Mouse (Mus musculus): ENCODE measurements around the gene Aven. TPM values are rescaled to one million over a fixed set of nuclear protein-coding genes. Genes with fewer than 3 reads are reported as not detected.

Gene Aven
- polyA plus RNA-seq, 1 experiment from 2014 or later = 13.3 TPM

DNA sequence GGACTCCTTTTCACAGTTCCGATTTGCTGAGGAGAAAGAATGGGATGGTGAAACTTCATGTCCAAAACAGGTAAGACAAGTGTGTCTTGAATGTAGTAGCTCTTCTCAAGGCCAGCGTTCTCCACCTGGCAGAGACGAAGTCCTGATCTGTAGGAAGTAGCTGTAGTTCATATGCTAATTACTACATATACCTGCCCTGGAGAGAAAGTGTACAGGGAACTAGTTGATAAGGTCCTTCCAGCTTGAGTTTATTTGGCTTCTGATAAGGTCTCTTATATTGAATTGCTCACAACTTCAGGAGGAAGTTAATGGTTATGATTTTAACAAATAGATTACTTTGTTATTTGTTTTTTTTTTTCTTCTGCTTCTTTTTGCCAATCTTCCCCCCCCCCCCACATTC, 132.4 kb downstream of the Aven start:
- ATAC-seq = no peak
- ChIA-PET POLR2A (no interaction called here), CTCF (interaction anchor here (0.7 kb wide), 1 partner anchor 13 kb away, joined by 3 read pairs; no protein-coding TSS in a partner anchor)
- no peak for DNase-seq (ENCODE audit: low read depth, low spot score)
- no peaks in the 10 kb centered on the region for H3K27me3 ChIP-seq
- TF ChIP-seq CTCF (IDR thresholded peaks at IDR 0.05) = no peak
- in situ Hi-C loops (cut with MboI; ENCODE audit: low pct_unique_long_range_greater_than_20kb) = no loop called here

DNA sequence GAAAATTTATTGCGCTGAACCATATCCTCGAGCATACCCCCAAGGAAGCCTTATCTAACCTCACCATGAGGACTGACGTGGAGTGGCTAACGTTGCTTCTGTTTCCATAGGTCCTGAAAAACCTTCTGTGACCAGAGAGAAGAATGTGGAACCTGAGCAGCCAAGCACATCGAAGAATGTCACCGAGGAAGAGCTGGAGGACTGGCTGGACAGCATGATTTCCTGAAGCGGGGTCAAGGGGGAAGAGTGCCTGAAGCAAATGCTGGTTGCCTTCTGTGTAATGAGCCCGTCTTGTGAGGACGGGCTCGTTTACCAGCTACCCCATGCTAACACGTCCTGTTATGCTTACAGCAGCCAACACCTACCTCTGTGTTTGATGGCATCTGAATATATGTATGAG, 137.9 kb downstream of the Aven start:
- POLR2A ChIA-PET = interaction anchor here (0.6 kb wide), 1 partner anchor 98 kb away, joined by 3 read pairs; no protein-coding TSS in a partner anchor
- CTCF ChIA-PET = no interaction called here
- DNase-seq (ENCODE audit: low read depth, low spot score) = no peak
- TF ChIP-seq CTCF (IDR thresholded peaks at IDR 0.05) = no peak
- ATAC-seq = no peak
- in situ Hi-C loops (cut with MboI; ENCODE audit: low pct_unique_long_range_greater_than_20kb) = no loop called here
- H3K27me3 ChIP-seq = no peaks in the 10 kb centered on the region

DNA sequence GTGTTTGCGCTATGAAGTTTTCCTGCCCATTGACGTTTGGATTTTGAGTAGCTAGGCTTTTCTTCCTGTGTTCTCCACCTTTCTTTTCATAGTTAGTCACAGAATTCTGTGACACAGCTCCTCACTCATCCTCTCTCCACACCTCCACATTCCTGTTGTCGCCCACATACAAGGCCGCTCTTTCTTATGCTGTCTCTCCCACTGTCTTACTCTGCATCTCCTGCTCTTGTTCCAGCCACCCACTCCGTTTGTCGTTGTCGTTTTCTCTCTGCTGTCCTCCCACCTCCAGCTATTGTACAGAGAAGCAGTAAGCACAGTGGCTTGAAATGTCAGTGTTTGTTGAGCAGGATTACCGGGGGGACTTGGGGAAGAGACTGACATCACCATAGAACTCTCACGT, 139.8 kb downstream of the Aven start:
- DNase-seq (ENCODE audit: low read depth, low spot score) = no peak
- POLR2A ChIA-PET = no interaction called here
- CTCF ChIA-PET = no interaction called here
- H3K27me3 ChIP-seq = no peaks in the 10 kb centered on the region
- ATAC-seq = no peak
- TF ChIP-seq CTCF (IDR thresholded peaks at IDR 0.05) = no peak
- in situ Hi-C loops (cut with MboI; ENCODE audit: low pct_unique_long_range_greater_than_20kb) = no loop called here

DNA sequence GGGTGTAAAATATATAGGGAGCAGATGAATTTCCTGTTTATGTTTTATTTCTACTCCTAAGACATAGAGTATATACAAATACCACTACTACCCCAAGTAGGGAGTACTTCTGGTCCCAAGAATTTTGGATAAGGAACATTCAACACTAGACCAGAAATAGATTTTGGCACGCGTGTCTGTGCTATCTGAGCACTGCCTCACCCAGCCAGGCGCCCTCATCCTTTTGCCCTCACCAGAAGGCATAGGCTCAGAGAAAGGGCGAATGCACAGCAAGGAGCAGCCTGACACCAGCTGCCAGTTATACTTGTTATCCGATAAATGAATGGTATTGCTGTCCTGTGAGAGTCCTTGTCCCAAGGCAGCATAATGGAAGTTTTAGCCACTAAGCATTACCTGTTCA, 144.4 kb downstream of the Aven start:
- TF ChIP-seq CTCF (IDR thresholded peaks at IDR 0.05) = no peak
- no peak for ATAC-seq
- ChIA-PET POLR2A (no interaction called here), CTCF (interaction anchor here (0.8 kb wide), 1 partner anchor 18 kb away, joined by 3 read pairs; no protein-coding TSS in a partner anchor)
- no peak for DNase-seq (ENCODE audit: low read depth, low spot score)
- no peaks in the 10 kb centered on the region for H3K27me3 ChIP-seq
- in situ Hi-C loops (cut with MboI; ENCODE audit: low pct_unique_long_range_greater_than_20kb) = no loop called here

DNA sequence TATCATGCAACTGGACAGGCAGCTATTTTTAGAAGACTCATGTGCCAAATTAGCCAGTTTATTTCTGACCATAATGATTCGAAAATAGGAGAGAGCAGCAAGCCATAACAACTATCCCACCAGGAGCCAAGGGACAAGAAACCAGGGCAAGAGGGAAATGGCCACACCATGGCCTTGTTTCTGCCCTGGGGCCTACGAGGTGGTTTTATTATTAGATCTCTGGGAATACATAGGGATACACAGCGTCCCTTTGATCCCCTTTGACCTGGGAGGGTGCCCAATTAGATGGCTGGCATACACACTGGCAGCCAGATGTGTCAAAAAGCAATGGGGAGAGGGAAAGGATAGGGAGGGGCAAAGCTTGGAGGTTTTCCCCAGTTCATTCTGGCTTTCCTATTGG, 161.1 kb downstream of the Aven start:
- H3K27me3 ChIP-seq = peaks cover 7% of the 10 kb centered on the region
- no peak for TF ChIP-seq CTCF (IDR thresholded peaks at IDR 0.05)
- DNase-seq (ENCODE audit: low read depth, low spot score) (no peak), ATAC-seq (no peak)
- ChIA-PET CTCF (no interaction called here), POLR2A (no interaction called here)
- in situ Hi-C loops (cut with MboI; ENCODE audit: low pct_unique_long_range_greater_than_20kb) = no loop called here

DNA sequence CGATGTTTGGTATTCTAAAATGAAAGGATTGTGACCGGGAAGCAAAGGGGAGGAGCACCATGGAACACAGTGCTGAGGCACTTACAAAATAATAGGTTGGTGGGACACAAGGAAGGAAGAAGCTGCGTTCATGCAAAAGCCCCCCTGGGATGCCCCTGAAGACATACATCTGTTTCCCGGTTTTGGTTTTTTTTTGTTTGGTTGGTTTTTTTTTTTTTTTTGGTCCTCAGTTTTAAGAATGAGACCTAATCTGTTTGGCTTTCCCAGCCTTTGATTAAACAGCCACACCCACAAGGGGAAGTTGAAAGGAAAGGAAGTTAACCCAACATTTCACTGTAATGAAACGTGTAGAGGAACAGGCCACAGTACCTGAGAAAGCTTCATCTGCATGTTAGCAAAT, 163.4 kb downstream of the Aven start:
- in situ Hi-C loops (cut with MboI; ENCODE audit: low pct_unique_long_range_greater_than_20kb) = no loop called here
- DNase-seq (ENCODE audit: low read depth, low spot score) = no peak
- TF ChIP-seq CTCF (IDR thresholded peaks at IDR 0.05) = no peak
- POLR2A ChIA-PET = no interaction called here
- no peak for ATAC-seq
- H3K27me3 ChIP-seq = peaks cover 8% of the 10 kb centered on the region
- CTCF ChIA-PET = no interaction called here

DNA sequence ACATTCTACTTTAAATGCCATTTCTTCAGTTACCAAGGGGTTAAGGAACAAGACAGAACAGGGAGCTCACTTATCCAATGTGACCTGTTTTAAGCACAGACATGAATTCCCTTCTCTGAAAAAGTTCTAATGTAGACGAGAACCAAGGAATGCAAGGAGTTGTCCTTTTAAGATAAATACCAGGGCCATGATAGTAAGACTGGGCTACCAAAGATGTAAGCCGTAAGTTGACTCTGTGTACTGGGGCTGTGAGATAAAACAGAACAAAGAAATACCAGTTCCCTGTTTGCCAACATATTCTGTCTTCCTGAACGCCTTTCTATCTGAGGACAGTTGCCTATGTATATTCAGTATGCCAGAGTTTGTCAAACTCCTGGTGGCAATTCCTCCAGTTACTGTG, 176.7 kb downstream of the Aven start:
- TF ChIP-seq CTCF (IDR thresholded peaks at IDR 0.05) = no peak
- ChIA-PET POLR2A (no interaction called here), CTCF (interaction anchor here (2.3 kb wide), 1 partner anchor 8 kb away, joined by 6 read pairs; no protein-coding TSS in a partner anchor)
- in situ Hi-C loops (cut with MboI; ENCODE audit: low pct_unique_long_range_greater_than_20kb) = no loop called here
- H3K27me3 ChIP-seq = peaks cover 12% of the 10 kb centered on the region
- DNase-seq (ENCODE audit: low read depth, low spot score) (no peak), ATAC-seq (no peak)

DNA sequence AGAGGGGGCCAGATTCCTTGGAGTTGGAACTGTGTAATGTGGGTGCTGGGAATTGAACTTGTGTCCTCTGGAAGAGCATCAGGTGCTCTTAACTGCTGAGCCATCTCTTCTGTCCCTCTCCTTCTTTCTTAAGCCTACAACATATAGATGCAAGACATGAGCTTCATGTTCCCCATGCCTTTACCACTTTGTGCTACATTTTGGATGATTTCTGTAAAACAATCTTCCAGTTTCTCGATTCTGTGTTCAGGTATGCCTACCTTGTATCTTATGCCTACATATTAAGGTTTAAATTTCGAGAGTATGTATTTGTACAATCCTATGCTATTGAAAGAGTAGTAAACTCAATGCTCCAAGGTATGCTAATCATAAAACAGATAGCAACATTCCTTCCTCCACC, 183.4 kb downstream of the Aven start:
- in situ Hi-C loops (cut with MboI; ENCODE audit: low pct_unique_long_range_greater_than_20kb) = no loop called here
- POLR2A ChIA-PET = no interaction called here
- TF ChIP-seq CTCF (IDR thresholded peaks at IDR 0.05) = no peak
- H3K27me3 ChIP-seq = no peaks in the 10 kb centered on the region
- CTCF ChIA-PET = interaction anchor here (1.1 kb wide), 1 partner anchor 9 kb away, joined by 3 read pairs; no protein-coding TSS in a partner anchor
- ATAC-seq (no peak), DNase-seq (ENCODE audit: low read depth, low spot score) (no peak)

DNA sequence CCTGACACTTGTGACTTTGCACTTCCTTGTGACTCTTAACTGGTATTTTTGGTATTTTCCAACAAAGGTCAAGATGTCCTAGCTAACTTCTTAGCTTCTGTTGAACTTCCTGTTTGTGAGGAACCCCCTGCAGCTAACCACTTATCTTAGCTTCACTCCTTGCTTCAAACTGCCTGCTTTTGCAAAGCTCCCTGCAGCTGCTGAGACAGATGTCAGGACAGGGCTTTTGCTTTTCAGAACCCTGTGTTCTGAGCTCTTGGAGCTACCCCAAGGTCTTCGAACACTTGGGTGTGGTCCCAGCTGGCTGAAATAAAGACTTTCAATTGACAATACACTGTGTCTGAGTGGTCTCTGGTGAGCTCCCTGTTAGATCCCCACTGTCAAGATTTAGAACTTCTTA, 184.0 kb downstream of the Aven start:
- CTCF ChIA-PET = no interaction called here
- POLR2A ChIA-PET = no interaction called here
- DNase-seq (ENCODE audit: low read depth, low spot score) = no peak
- no peak for TF ChIP-seq CTCF (IDR thresholded peaks at IDR 0.05)
- in situ Hi-C loops (cut with MboI; ENCODE audit: low pct_unique_long_range_greater_than_20kb) = no loop called here
- no peaks in the 10 kb centered on the region for H3K27me3 ChIP-seq
- no peak for ATAC-seq

DNA sequence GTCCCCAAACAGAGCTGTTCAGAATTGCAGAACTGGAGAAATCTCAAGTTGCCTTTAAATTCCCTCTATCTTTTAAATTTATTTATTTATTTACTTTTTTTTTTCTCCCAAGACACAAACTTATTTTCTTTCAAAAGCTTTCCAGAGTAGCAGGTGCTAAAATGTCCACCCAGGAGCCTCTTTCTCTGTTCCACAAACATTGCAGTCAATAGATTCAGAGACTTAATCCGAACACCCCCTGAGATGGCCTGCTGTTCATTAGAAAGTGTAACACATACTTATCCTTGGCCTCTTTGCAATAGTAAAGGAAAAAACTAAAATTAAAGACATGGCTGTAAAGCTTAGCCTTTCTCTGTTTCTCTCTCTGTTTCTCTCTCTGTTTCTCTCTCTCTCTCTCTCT, 184.5 kb downstream of the Aven start:
- ChIA-PET CTCF (interaction anchor here (1.5 kb wide), 1 partner anchor 8 kb away, joined by 6 read pairs; no protein-coding TSS in a partner anchor), POLR2A (no interaction called here)
- in situ Hi-C loops (cut with MboI; ENCODE audit: low pct_unique_long_range_greater_than_20kb) = no loop called here
- no peak for TF ChIP-seq CTCF (IDR thresholded peaks at IDR 0.05)
- DNase-seq (ENCODE audit: low read depth, low spot score) = no peak
- H3K27me3 ChIP-seq = no peaks in the 10 kb centered on the region
- ATAC-seq = no peak

DNA sequence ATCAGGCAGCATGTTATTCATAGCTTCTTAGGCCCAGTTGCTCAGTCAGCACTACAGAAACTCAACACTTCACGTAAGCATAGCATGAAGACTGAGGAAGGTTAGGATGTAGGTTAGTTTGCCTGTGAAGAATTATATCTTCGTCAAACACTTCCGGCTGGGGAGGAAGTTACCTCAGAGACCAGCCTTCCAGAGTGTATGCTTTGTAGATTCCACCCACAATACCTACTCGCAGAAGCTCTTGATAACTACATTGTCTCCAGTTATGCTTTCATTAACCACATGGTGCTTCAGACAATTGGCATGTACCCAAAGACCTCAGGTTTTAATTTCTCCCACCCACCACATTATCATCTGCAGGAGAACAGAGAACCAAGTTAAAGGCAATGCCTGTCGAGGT, 189.1 kb downstream of the Aven start:
- no peak for ATAC-seq
- in situ Hi-C loops (cut with MboI; ENCODE audit: low pct_unique_long_range_greater_than_20kb) = no loop called here
- CTCF ChIA-PET = interaction anchor here (1.0 to 1.2 kb wide), 2 partner anchors 12 to 119 kb away, joined by 3 to 4 read pairs; no protein-coding TSS in a partner anchor
- TF ChIP-seq CTCF (IDR thresholded peaks at IDR 0.05) = no peak
- no peak for DNase-seq (ENCODE audit: low read depth, low spot score)
- POLR2A ChIA-PET = no interaction called here
- peaks cover 4% of the 10 kb centered on the region for H3K27me3 ChIP-seq

Other genes with a start within 250 kb of the Aven start
- gene Nutm1, start 233.7 kb upstream of the Aven start, polyA plus RNA-seq (2021) = 0.10 TPM
- gene Nop10, start 231.0 kb upstream of the Aven start, polyA plus RNA-seq (2021) = 55.3 TPM
- gene Slc12a6, start 227.1 kb upstream of the Aven start, polyA plus RNA-seq (2021) = 25.5 TPM
- gene Gm21985, start 226.7 kb upstream of the Aven start, polyA plus RNA-seq (2021) = 0.06 TPM
- 118 TPM for gene Emc4, start 124.9 kb upstream of the Aven start, polyA plus RNA-seq (2021)
- gene Katnbl1, start 113.8 kb upstream of the Aven start, polyA plus RNA-seq (2021) = 17.4 TPM
- 25.8 TPM for gene Emc7, start 38.0 kb upstream of the Aven start, polyA plus RNA-seq (2021)
- not detected for gene Chrm5, start 12.2 kb upstream of the Aven start, polyA plus RNA-seq (2021)

Measured in Patski (cell line).